Mouse (Mus musculus): ENCODE measurements around the gene Ing1. TPM values are rescaled to one million over a fixed set of nuclear protein-coding genes. Genes with fewer than 3 reads are reported as not detected.

The Ing1 gene
- polyA plus RNA-seq, 1 experiment from 2014 or later: 31.2 TPM

- H3K9me3 ChIP-seq (ENCODE audit: control insufficient read depth, low read length): no peaks in the 10 kb centered on the region
- H3K36me3 ChIP-seq (ENCODE audit: control insufficient read depth, insufficient read depth, low read length): no peaks in the 10 kb centered on the region
- H3K27ac ChIP-seq (ENCODE audit: low read depth, low read length): no peak overlapping the region; the same call in 1 of the 2 replicates
- H3K4me1 ChIP-seq (replicated peaks; ENCODE audit: control insufficient read depth, insufficient read depth, low read length): peaks cover 3% of the 10 kb centered on the region; the same call in 1 of the 2 replicates
- WGBS: 47% methylated on average over 2 of the region's 2 CpGs
- H3K9ac ChIP-seq (ENCODE audit: low read depth, low read length): no peak overlapping the region
- H3K4me2 ChIP-seq: no peak overlapping the region
- DNase-seq (ENCODE audit: low spot score): no peak
- H3K27me3 ChIP-seq (replicated peaks; ENCODE audit: control insufficient read depth, insufficient read depth, low read length): no peaks in the 10 kb centered on the region
- ATAC-seq (replicated peaks; ENCODE audit: low FRiP score): no peak
- H3K4me3 ChIP-seq (ENCODE audit: low read depth, low read length): no peak overlapping the region
These were observed 31.0 kb downstream of the Ing1 start for GRCm38 (mm10) chr8:11586374-11586745.

- Histone ChIP-seq H3K27ac (ENCODE audit: low read depth, low read length) (no peak overlapping the region), H3K4me2 (peak overlapping the region; percentile 46), H3K9me3 (ENCODE audit: control insufficient read depth, low read length) (no peaks in the 10 kb centered on the region), H3K4me1 (replicated peaks; ENCODE audit: control insufficient read depth, insufficient read depth, low read length) (peaks cover 3% of the 10 kb centered on the region), H3K9ac (ENCODE audit: low read depth, low read length) (no peak overlapping the region), H3K36me3 (ENCODE audit: control insufficient read depth, insufficient read depth, low read length) (no peaks in the 10 kb centered on the region), H3K27me3 (replicated peaks; ENCODE audit: control insufficient read depth, insufficient read depth, low read length) (no peaks in the 10 kb centered on the region), H3K4me3 (ENCODE audit: low read depth, low read length) (no peak overlapping the region)
- 72% methylated on average over 4 of the region's 4 CpGs for WGBS
- ATAC-seq (replicated peaks; ENCODE audit: low FRiP score): no peak
- DNase-seq (ENCODE audit: low spot score): no peak
These were observed 36.5 kb downstream of the Ing1 start for GRCm38 (mm10) chr8:11591837-11592236.

- DNase-seq (ENCODE audit: low spot score) (no peak), ATAC-seq (replicated peaks; ENCODE audit: low FRiP score) (0 out of 2 replicates have a peak, but pooled peaks have one; percentile 56)
- H3K4me1 ChIP-seq (replicated peaks; ENCODE audit: control insufficient read depth, insufficient read depth, low read length): peaks cover 3% of the 10 kb centered on the region
- H3K4me2 ChIP-seq: peak overlapping the region; percentile 46
- H3K4me3 ChIP-seq (ENCODE audit: low read depth, low read length): no peak overlapping the region
- H3K36me3 ChIP-seq (ENCODE audit: control insufficient read depth, insufficient read depth, low read length): no peaks in the 10 kb centered on the region
- no peak overlapping the region for H3K27ac ChIP-seq (ENCODE audit: low read depth, low read length)
- H3K27me3 ChIP-seq (replicated peaks; ENCODE audit: control insufficient read depth, insufficient read depth, low read length): no peaks in the 10 kb centered on the region
- 25% methylated on average over 13 of the region's 13 CpGs for WGBS
- no peaks in the 10 kb centered on the region for H3K9me3 ChIP-seq (ENCODE audit: control insufficient read depth, low read length)
- no peak overlapping the region for H3K9ac ChIP-seq (ENCODE audit: low read depth, low read length)
These were observed 36.9 kb downstream of the Ing1 start for GRCm38 (mm10) chr8:11592296-11592695.

DNA sequence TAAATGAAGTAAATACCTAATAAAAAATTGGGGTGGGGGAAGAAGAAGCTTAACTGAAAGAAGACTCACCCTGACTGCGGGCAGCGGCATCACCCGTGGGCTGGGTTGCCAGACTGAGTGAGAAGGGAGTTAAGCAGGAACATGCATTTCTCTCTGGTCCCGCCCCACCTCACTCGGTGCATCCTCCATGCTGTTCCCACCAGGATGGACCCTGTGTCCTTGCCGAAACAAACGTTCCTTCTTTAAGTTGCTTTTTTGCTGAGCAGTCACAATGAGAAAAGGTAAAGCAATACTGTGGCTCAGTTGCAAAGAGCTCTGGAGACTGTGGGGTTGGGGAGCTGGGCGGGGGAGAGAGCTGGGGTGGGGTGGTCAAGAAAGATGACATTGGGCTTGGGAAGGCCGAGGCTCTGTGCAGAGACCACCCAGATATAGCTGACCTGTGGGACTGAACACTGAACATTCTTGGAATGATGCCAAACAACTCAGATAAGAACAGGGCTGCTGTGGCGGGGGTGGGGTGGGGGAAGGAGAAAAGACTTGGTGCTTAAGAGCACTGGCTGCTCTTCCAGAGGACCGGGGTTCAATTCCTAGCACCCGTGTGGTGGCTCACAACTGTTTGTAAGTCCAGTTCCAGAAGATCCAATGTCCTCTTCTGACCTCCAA, 38.0 kb downstream of the Ing1 start:
- no peak overlapping the region for H3K27ac ChIP-seq (ENCODE audit: low read depth, low read length)
- H3K4me1 ChIP-seq (replicated peaks; ENCODE audit: control insufficient read depth, insufficient read depth, low read length): peaks cover 3% of the 10 kb centered on the region
- ATAC-seq (replicated peaks; ENCODE audit: low FRiP score) (no peak; the same call in 1 of the 2 replicates), DNase-seq (ENCODE audit: low spot score) (no peak)
- H3K9me3 ChIP-seq (ENCODE audit: control insufficient read depth, low read length): no peaks in the 10 kb centered on the region
- no peak overlapping the region for H3K9ac ChIP-seq (ENCODE audit: low read depth, low read length)
- no peak overlapping the region for H3K4me2 ChIP-seq
- H3K27me3 ChIP-seq (replicated peaks; ENCODE audit: control insufficient read depth, insufficient read depth, low read length): no peaks in the 10 kb centered on the region
- H3K4me3 ChIP-seq (ENCODE audit: low read depth, low read length): no peak overlapping the region
- 65% methylated on average over 12 of the region's 12 CpGs for WGBS
- no peaks in the 10 kb centered on the region for H3K36me3 ChIP-seq (ENCODE audit: control insufficient read depth, insufficient read depth, low read length)

DNA sequence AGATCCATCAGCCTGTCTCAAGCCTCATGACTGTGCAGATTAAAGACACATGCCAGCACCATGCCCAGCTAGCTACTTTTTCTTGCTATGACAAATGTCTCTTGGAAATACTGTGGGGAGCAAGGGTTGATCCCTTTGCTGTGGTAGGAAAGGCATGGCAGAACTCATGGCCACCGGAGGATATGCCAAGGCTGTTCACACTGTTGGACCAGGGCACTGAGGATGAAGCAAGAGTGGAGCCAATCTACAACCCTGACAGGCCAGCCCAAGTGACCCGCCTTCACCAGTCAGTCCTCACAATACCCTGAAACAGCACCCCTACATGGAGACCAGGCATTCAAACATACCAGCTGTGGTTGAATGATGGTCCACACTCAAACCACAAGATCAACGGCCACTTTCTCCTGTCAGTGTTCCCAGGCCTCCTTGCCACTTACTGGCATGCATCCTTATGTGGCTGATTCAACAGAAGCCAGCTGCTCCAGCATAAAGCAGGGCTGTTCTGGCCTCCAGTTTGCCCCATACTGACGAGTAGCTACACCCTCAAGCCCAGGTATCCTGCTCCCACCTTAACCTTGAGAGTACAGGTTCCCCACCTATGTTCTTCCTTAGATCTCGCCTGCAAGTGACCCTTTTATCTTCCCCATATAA, 45.1 kb downstream of the Ing1 start:
- no peak for ATAC-seq (replicated peaks; ENCODE audit: low FRiP score)
- 72% methylated on average over 5 of the region's 5 CpGs for WGBS
- no peaks in the 10 kb centered on the region for H3K9me3 ChIP-seq (ENCODE audit: control insufficient read depth, low read length)

GRCm38 (mm10) chr8:11602006-11602680, 46.8 kb downstream of the Ing1 start:
- Histone ChIP-seq H3K36me3 (ENCODE audit: control insufficient read depth, insufficient read depth, low read length) (peaks cover 5% of the 10 kb centered on the region; the same call in 1 of the 2 replicates), H3K4me1 (replicated peaks; ENCODE audit: control insufficient read depth, insufficient read depth, low read length) (no peaks in the 10 kb centered on the region), H3K27me3 (replicated peaks; ENCODE audit: control insufficient read depth, insufficient read depth, low read length) (no peaks in the 10 kb centered on the region), H3K4me3 (ENCODE audit: low read depth, low read length) (no peak overlapping the region), H3K4me2 (no peak overlapping the region), H3K27ac (ENCODE audit: low read depth, low read length) (no peak overlapping the region), H3K9ac (ENCODE audit: low read depth, low read length) (no peak overlapping the region), H3K9me3 (ENCODE audit: control insufficient read depth, low read length) (no peaks in the 10 kb centered on the region)
- DNase-seq (ENCODE audit: low spot score) (peak; percentile 67), ATAC-seq (replicated peaks; ENCODE audit: low FRiP score) (no peak)
- WGBS: 41% methylated on average over 14 of the region's 14 CpGs

More for the DNA sequence above, 45.1 kb downstream of the Ing1 start:
- Histone ChIP-seq H3K4me2 (no peak overlapping the region), H3K36me3 (ENCODE audit: control insufficient read depth, insufficient read depth, low read length) (no peaks in the 10 kb centered on the region), H3K9ac (ENCODE audit: low read depth, low read length) (no peak overlapping the region), H3K27me3 (replicated peaks; ENCODE audit: control insufficient read depth, insufficient read depth, low read length) (no peaks in the 10 kb centered on the region), H3K27ac (ENCODE audit: low read depth, low read length) (no peak overlapping the region), H3K4me1 (replicated peaks; ENCODE audit: control insufficient read depth, insufficient read depth, low read length) (no peaks in the 10 kb centered on the region), H3K4me3 (ENCODE audit: low read depth, low read length) (no peak overlapping the region)
- DNase-seq (ENCODE audit: low spot score): no peak

DNA sequence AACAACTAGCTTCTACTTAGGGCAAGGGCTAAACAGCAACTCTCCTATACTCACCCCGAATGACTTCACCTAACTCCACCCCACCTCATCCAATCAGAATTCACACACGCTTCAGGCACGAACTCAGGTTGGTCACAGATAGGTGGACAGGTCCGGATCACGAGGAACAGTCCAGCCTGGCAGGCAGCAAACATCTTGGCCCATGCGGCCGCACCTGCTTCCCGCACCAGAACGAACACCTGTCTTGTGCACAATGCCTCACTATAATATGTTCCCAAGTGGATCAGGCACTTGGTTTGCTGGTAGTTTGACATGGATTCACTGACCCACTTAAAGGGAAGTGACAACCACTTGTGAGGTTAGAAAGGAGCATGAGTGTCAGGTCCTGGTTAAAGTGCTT, 53.5 kb downstream of the Ing1 start:
- H3K4me2 ChIP-seq: no peak overlapping the region
- no peak overlapping the region for H3K9ac ChIP-seq (ENCODE audit: low read depth, low read length)
- no peaks in the 10 kb centered on the region for H3K27me3 ChIP-seq (replicated peaks; ENCODE audit: control insufficient read depth, insufficient read depth, low read length)
- WGBS: 92% methylated on average over 9 of the region's 9 CpGs
- no peaks in the 10 kb centered on the region for H3K4me1 ChIP-seq (replicated peaks; ENCODE audit: control insufficient read depth, insufficient read depth, low read length)
- DNase-seq (ENCODE audit: low spot score) (no peak), ATAC-seq (replicated peaks; ENCODE audit: low FRiP score) (no peak)
- H3K27ac ChIP-seq (ENCODE audit: low read depth, low read length): no peak overlapping the region
- no peaks in the 10 kb centered on the region for H3K9me3 ChIP-seq (ENCODE audit: control insufficient read depth, low read length)
- H3K36me3 ChIP-seq (ENCODE audit: control insufficient read depth, insufficient read depth, low read length): peaks cover 39% of the 10 kb centered on the region
- no peak overlapping the region for H3K4me3 ChIP-seq (ENCODE audit: low read depth, low read length)
